Mouse (Mus musculus) forebrain, embryonic 15.5 days (tissue): Measurements from ENCODE around the gene Msi2. TPM values are rescaled to one million over a fixed set of nuclear protein-coding genes. Genes with fewer than 3 reads are reported as not detected.

Source experiments
- ATAC-seq: fragments of 200-750 bp; cut with Nextera tagmentation; replicated peaks from 2 replicates; pipeline ENCODE4 v1.8.0; 2017; ENCODE audit warnings: mild to moderate bottlenecking, moderate TSS enrichment, moderate library complexity
- H3K27ac ChIP-seq: fragments of 300-500 bp; sonication (generic); replicated peaks from 2 replicates; pipeline ENCODE4 v1.5.1; 2015; ENCODE audit warnings: mild to moderate bottlenecking, inconsistent platforms
- H3K27me3 ChIP-seq: fragments of 300-500 bp; sonication (generic); 2 replicates; pipeline ENCODE4 v1.6.1; 2015; ENCODE audit warnings: inconsistent platforms
- H3K36me3 ChIP-seq: fragments of 300-500 bp; sonication (generic); 2 replicates; pipeline ENCODE4 v1.6.1; 2015; ENCODE audit warnings: mild to moderate bottlenecking, inconsistent platforms
- H3K4me1 ChIP-seq: fragments of 300-500 bp; sonication (generic); 2 replicates; pipeline ENCODE4 v1.6.1; 2015; ENCODE audit warnings: inconsistent platforms
- H3K4me2 ChIP-seq: fragments of 300-500 bp; sonication (generic); replicated peaks from 2 replicates; pipeline ENCODE4 v1.6.1; 2015; ENCODE audit warnings: mild to moderate bottlenecking, inconsistent platforms
- H3K4me3 ChIP-seq: fragments of 300-500 bp; sonication (generic); 2 replicates; pipeline ENCODE4 v1.5.1; 2015; ENCODE audit warnings: mild to moderate bottlenecking, inconsistent platforms
- H3K9ac ChIP-seq: fragments of 300-500 bp; sonication (generic); replicated peaks from 2 replicates; pipeline ENCODE4 v1.6.1; 2015; ENCODE audit warnings: mild to moderate bottlenecking, inconsistent platforms
- H3K9me3 ChIP-seq: fragments of 300-500 bp; sonication (generic); 2 replicates; pipeline ENCODE4 v1.6.1; 2016; ENCODE audit warnings: inconsistent platforms
- WGBS: fragments of 180-500 bp; shearing (Covaris S2); methylation state at CpG from one replicate; pipeline ENCODE4 v1.1.7; 2015; ENCODE audit warnings: mixed read lengths; 5-methylcytosine and 5-hydroxymethylcytosine counted together
- polyA plus RNA-seq: library from polyadenylated mRNA; unstranded; fragments of >200 nt; fragmentation: Nextera tagmentation; extraction: Ambion mirVana; gene quantifications from 2 replicates; pipeline ENCODE4 v1.2.1, GENCODE M21; 2015

The Msi2 gene
- polyA plus RNA-seq, 1 experiment from 2014 or later: 27.1 TPM

GRCm38 (mm10) chr11:88604635-88605034, 113.7 kb downstream of the Msi2 start:
- H3K4me3 ChIP-seq: no peak overlapping the region
- H3K27me3 ChIP-seq: no peaks in the 10 kb centered on the region
- H3K9ac ChIP-seq: no peak overlapping the region
- H3K4me2 ChIP-seq: no peak overlapping the region
- H3K4me1 ChIP-seq: peaks cover 46% of the 10 kb centered on the region
- H3K27ac ChIP-seq: no peak overlapping the region
- no peak for ATAC-seq
- no peaks in the 10 kb centered on the region for H3K9me3 ChIP-seq
- WGBS: 58% methylated on average over 2 of the region's 2 CpGs
- H3K36me3 ChIP-seq: no peaks in the 10 kb centered on the region

- no peak overlapping the region for H3K9ac ChIP-seq
- H3K4me1 ChIP-seq: peaks cover 48% of the 10 kb centered on the region
- WGBS: 85% methylated on average over 11 of the region's 11 CpGs
- H3K9me3 ChIP-seq: no peaks in the 10 kb centered on the region
- H3K36me3 ChIP-seq: no peaks in the 10 kb centered on the region
- no peak overlapping the region for H3K4me2 ChIP-seq
- H3K4me3 ChIP-seq: no peak overlapping the region
- no peak for ATAC-seq
- no peak overlapping the region for H3K27ac ChIP-seq
- no peaks in the 10 kb centered on the region for H3K27me3 ChIP-seq
These were observed 114.9 kb downstream of the Msi2 start for GRCm38 (mm10) chr11:88603366-88603765.

GRCm38 (mm10) chr11:88602471-88603120, 115.7 kb downstream of the Msi2 start:
- WGBS: 87% methylated on average over 7 of the region's 7 CpGs
- Histone ChIP-seq H3K9ac (no peak overlapping the region), H3K36me3 (no peaks in the 10 kb centered on the region), H3K4me3 (no peak overlapping the region), H3K27ac (no peak overlapping the region), H3K4me2 (no peak overlapping the region), H3K4me1 (peaks cover 41% of the 10 kb centered on the region), H3K27me3 (no peaks in the 10 kb centered on the region), H3K9me3 (no peaks in the 10 kb centered on the region)
- ATAC-seq: no peak

GRCm38 (mm10) chr11:88600194-88600593, 118.1 kb downstream of the Msi2 start:
- H3K27me3 ChIP-seq: no peaks in the 10 kb centered on the region
- no peaks in the 10 kb centered on the region for H3K36me3 ChIP-seq
- H3K4me3 ChIP-seq: no peak overlapping the region
- H3K9me3 ChIP-seq: no peaks in the 10 kb centered on the region
- H3K27ac ChIP-seq: no peak overlapping the region
- no peak overlapping the region for H3K4me2 ChIP-seq
- 91% methylated on average over 3 of the region's 3 CpGs for WGBS
- no peak overlapping the region for H3K9ac ChIP-seq
- ATAC-seq: no peak
- peaks cover 39% of the 10 kb centered on the region for H3K4me1 ChIP-seq

- peaks cover 43% of the 10 kb centered on the region for H3K4me1 ChIP-seq
- no peak overlapping the region for H3K4me3 ChIP-seq
- H3K4me2 ChIP-seq: no peak overlapping the region
- no peaks in the 10 kb centered on the region for H3K9me3 ChIP-seq
- peak overlapping the region; percentile 45 for H3K27ac ChIP-seq
- H3K36me3 ChIP-seq: no peaks in the 10 kb centered on the region
- 52% methylated on average over 17 of the region's 17 CpGs for WGBS
- ATAC-seq: peak; percentile 47; the same call in 1 of the 2 replicates
- no peak overlapping the region for H3K9ac ChIP-seq
- H3K27me3 ChIP-seq: no peaks in the 10 kb centered on the region
These were observed 118.8 kb downstream of the Msi2 start for GRCm38 (mm10) chr11:88599332-88600130.

GRCm38 (mm10) chr11:88598848-88599175, 119.5 kb downstream of the Msi2 start:
- Histone ChIP-seq H3K4me1 (peaks cover 44% of the 10 kb centered on the region), H3K27me3 (no peaks in the 10 kb centered on the region), H3K36me3 (no peaks in the 10 kb centered on the region), H3K4me2 (no peak overlapping the region), H3K27ac (0 out of 2 replicates have a peak overlapping the region, but pooled peaks have one; percentile 45), H3K9me3 (no peaks in the 10 kb centered on the region), H3K9ac (no peak overlapping the region), H3K4me3 (no peak overlapping the region)
- WGBS: 62% methylated on average over 3 of the region's 3 CpGs
- ATAC-seq: no peak

- Histone ChIP-seq H3K27ac (no peak overlapping the region), H3K4me2 (no peak overlapping the region), H3K9me3 (no peaks in the 10 kb centered on the region), H3K27me3 (no peaks in the 10 kb centered on the region), H3K4me1 (peaks cover 44% of the 10 kb centered on the region), H3K36me3 (no peaks in the 10 kb centered on the region), H3K4me3 (no peak overlapping the region), H3K9ac (no peak overlapping the region)
- WGBS: 68% methylated on average over 11 of the region's 11 CpGs
- ATAC-seq: no peak
These were observed 120.0 kb downstream of the Msi2 start for GRCm38 (mm10) chr11:88598150-88598847.

- peak; percentile 62; the same call in 1 of the 2 replicates for ATAC-seq
- Histone ChIP-seq H3K4me3 (no peak overlapping the region), H3K9ac (no peak overlapping the region), H3K27me3 (no peaks in the 10 kb centered on the region), H3K4me1 (peaks cover 51% of the 10 kb centered on the region), H3K36me3 (no peaks in the 10 kb centered on the region), H3K9me3 (no peaks in the 10 kb centered on the region), H3K4me2 (no peak overlapping the region), H3K27ac (peak overlapping the region; percentile 28; the same call in 1 of the 2 replicates)
- WGBS: 42% methylated on average over 4 of the region's 4 CpGs
These were observed 122.7 kb downstream of the Msi2 start for GRCm38 (mm10) chr11:88595616-88596015.

- H3K36me3 ChIP-seq: no peaks in the 10 kb centered on the region
- no peak for ATAC-seq
- H3K9ac ChIP-seq: no peak overlapping the region
- H3K27ac ChIP-seq: peak overlapping the region; percentile 32; the same call in 1 of the 2 replicates
- no peaks in the 10 kb centered on the region for H3K9me3 ChIP-seq
- no peaks in the 10 kb centered on the region for H3K27me3 ChIP-seq
- no peak overlapping the region for H3K4me3 ChIP-seq
- WGBS: 67% methylated on average over 13 of the region's 13 CpGs
- peaks cover 56% of the 10 kb centered on the region for H3K4me1 ChIP-seq
- H3K4me2 ChIP-seq: no peak overlapping the region
These were observed 123.3 kb downstream of the Msi2 start for GRCm38 (mm10) chr11:88594804-88595611.

- Histone ChIP-seq H3K4me3 (no peak overlapping the region), H3K4me2 (no peak overlapping the region), H3K36me3 (no peaks in the 10 kb centered on the region), H3K9ac (no peak overlapping the region), H3K4me1 (peaks cover 56% of the 10 kb centered on the region), H3K9me3 (no peaks in the 10 kb centered on the region), H3K27me3 (no peaks in the 10 kb centered on the region), H3K27ac (no peak overlapping the region)
- WGBS: 35% methylated on average over 8 of the region's 8 CpGs
- ATAC-seq: no peak
These were observed 124.3 kb downstream of the Msi2 start for GRCm38 (mm10) chr11:88594010-88594409.

GRCm38 (mm10) chr11:88592099-88592498, 126.2 kb downstream of the Msi2 start:
- Histone ChIP-seq H3K4me3 (no peak overlapping the region), H3K4me2 (no peak overlapping the region), H3K27ac (no peak overlapping the region), H3K9me3 (no peaks in the 10 kb centered on the region), H3K27me3 (no peaks in the 10 kb centered on the region), H3K9ac (no peak overlapping the region), H3K4me1 (peaks cover 70% of the 10 kb centered on the region), H3K36me3 (no peaks in the 10 kb centered on the region)
- WGBS: 80% methylated on average over 8 of the region's 8 CpGs
- ATAC-seq: no peak
